Mouse (Mus musculus) adrenal gland, adult 10 weeks (tissue): Measurements from ENCODE around the gene Inip. TPM values are rescaled to one million over a fixed set of nuclear protein-coding genes. Genes with fewer than 3 reads are reported as not detected.

ENCODE experiments used
- polyA plus RNA-seq: library from polyadenylated mRNA; stranded (reverse); fragments of 350-450 nt; fragmentation: Illumina TruSeq; extraction: RNeasy Lipid Tissue Mini Kit (QIAGEN cat#74804); gene quantifications from one replicate; pipeline ENCODE4 v1.2.3, GENCODE M21; 2014; ENCODE audit warnings: low read depth, low replicate concordance

Inip gene
- 42.0 TPM for polyA plus RNA-seq

DNA sequence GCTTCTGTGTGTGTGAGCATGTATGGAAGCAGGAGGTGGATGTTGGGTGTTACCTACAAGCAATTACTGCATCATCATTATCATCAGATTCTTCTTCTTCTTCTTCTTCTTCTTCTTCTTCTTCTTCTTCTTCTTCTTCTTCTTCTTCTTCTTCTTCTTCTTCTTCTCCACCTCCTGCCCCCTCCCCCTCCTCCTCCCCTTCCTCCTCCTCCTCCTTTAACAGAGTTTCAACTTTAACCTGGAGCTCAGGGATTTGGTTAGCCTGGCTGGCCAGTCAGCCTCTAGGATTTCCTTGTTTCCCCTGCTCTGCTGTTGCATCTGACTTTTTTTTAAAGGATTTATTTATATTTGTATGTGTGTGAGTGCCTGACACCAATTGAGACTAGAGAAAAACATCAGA, at the start of gene Inip:
Inip (minus strand) TSS at position 101 of the 400 bp plus-strand sequence.

DNA sequence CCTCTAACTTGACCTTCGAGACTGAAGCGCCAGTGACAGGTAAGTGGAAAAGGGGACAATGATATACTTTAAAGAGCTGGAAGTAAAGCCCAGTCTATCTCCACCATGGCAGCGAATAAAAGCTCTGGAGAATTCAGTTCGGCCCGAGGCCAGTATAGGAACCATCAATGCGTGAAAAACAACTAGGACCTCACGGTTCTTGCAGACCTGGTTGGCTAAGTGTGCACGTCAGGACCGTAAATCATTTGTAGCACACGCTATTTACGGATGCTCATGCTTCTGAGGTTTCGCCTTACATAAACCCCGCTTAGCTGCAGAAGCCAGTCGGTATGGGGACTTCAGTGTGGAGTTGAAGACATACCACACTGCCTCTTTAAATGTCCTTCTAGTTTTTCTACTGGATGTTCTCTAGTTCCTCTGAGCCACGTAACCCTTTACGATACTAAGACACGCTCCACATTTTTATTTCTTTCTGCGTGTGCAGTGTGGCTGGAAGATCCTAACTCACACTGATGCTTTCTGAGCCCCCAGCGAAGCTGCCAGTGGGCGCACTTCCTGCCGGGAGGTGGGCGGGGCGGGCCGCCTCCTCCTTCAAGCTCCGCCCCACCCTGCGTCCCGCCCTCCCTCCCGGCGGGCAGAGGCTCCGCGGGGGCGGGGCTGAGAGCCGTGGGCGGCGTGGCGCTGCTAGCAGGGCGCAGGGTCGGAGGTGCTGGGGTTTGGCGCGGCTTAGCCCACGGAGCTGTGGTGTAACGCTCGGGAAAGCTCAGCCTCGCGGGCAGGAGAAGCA, 4.0 kb upstream of the Inip start, which contains the start of gene Snx30:
Snx30 (plus strand) TSS at position 660 of the 787 bp plus-strand sequence.

Other genes starting within 250 kb of the Inip start
- 236 TPM for gene Hsdl2, start 220.0 kb downstream of the Inip start, polyA plus RNA-seq
- gene E130308A19Rik, start 175.4 kb downstream of the Inip start, polyA plus RNA-seq = 5.9 TPM
- gene Snx30, start 4.3 kb upstream of the Inip start, polyA plus RNA-seq = 3.4 TPM
- gene Slc46a2, start 113.5 kb upstream of the Inip start, polyA plus RNA-seq = not detected
- not detected for gene Mup4, start 159.1 kb upstream of the Inip start, polyA plus RNA-seq
- gene Mup6, start 162.7 kb upstream of the Inip start, polyA plus RNA-seq = not detected